Mouse (Mus musculus): ENCODE results near the gene Cdkl1.

GRCm38 (mm10) chr12:69724018-69724710, 66.9 kb downstream of the Cdkl1 start:
- TF ChIP-seq CTCF (IDR thresholded peaks at IDR 0.05; ENCODE audit: low read depth, low read length), result no peak
- TF ChIP-seq TAL1 (conservative IDR thresholded peaks at IDR 0.05; ENCODE audit: low read depth, low read length), result no peak
- no peak for TF ChIP-seq GATA1 (IDR thresholded peaks at IDR 0.05; ENCODE audit: borderline replicate concordance, low read length)
- TF ChIP-seq POLR2AphosphoS5 (IDR thresholded peaks at IDR 0.05; ENCODE audit: insufficient replicate concordance, low read depth, low read length), result no peak
- no peak for TF ChIP-seq GATA2 (IDR thresholded peaks at IDR 0.05; ENCODE audit: borderline replicate concordance, low read depth, low read length)
